Mouse (Mus musculus): ENCODE measurements around the gene Prune1. TPM values are rescaled to one million over a fixed set of nuclear protein-coding genes. Genes with fewer than 3 reads are reported as not detected.
A peak's percentile ranks its signal among the peaks of the same experiment; 100 is the strongest.

Gene Prune1
- total RNA-seq (2012; rRNA removed) (28.5 and 32.4 TPM in 2 replicates), polyA plus RNA-seq (2012; ENCODE audit: insufficient read depth in 1 of 2, insufficient read length in 2 of 2, low read depth in 1 of 2, low replicate concordance in 2 of 2, missing spikeins in 1 of 2) (10 to 100 TPM in 1 of 2 experiments, not detected in 1; 51.8 TPM)

DNA sequence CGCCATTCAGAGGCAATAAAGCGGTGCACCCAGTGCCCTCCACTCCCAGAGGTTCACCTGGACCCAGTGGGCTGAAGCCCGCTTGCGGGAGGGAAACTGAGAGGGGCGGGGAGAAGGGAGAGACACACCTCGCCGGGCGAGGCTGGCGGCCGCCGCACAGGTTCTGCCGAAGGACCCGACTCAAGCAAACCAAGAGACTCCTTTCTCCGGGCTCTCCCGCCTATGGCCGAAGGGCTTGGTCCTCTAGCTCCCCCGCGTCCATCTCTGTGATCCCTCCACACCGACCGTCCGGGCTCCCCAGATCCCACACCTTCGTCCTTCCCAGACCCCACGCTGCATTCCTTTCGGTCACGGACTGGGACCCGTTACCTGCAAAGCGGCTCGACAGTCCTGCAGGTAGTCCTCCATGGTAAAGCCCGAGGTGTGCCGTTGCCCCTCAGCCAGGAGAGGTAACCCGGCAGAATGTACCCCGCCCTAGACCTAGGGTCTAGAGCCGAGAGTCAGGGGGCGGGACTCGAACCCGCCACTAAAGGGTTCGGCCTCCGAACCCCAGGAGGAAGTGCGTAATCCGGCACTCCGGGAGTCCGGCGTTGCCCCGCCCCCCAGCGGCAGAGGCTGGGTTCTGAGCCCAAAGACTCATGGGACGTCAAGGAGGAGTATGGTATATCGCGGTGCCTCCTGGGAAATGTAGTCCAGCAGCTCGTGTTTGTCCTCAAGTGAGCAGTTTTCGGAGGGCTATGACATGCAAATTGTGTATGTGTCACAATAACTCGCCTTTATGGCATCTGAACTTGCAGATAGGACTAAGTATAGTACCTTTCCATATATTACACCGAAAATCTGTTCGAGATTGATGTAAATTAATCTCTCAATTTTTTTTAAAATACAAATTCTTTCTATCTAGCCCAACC is at the start of gene Prune1, which contains the start of gene Mindy1:
Gene Prune1 (minus strand): TSS at position 861 of the 911 bp plus-strand sequence.
Gene Mindy1 (plus strand): TSS at position 130 of the 911 bp plus-strand sequence.
- no peaks in the 10 kb centered on the region for H3K27me3 ChIP-seq (ENCODE audit: control insufficient read depth in 1 of 2, insufficient read depth in 2 of 2, low read length in 2 of 2)
- H3K4me1 ChIP-seq (ENCODE audit: control insufficient read depth in 1 of 2, insufficient read depth in 2 of 2, low read length in 2 of 2): peaks cover 30 to 55% of the 10 kb centered on the region in 2 experiments
- H3K9ac ChIP-seq (ENCODE audit: control insufficient read depth, low read depth, low read length, poor library complexity, severe bottlenecking): peak within 1 kb of the TSS; percentile 80
- H3K4me3 ChIP-seq (ENCODE audit: control insufficient read depth in 1 of 2, insufficient read depth in 1 of 2, low read depth in 2 of 2, low read length in 2 of 2): peak within 1 kb of the TSS; percentile 77 to 86
- peak within 1 kb of the TSS; percentile 89 for H3K27ac ChIP-seq (ENCODE audit: control insufficient read depth, low read depth, low read length)
- H3K79me2 ChIP-seq (ENCODE audit: control insufficient read depth, insufficient read depth, low read length, poor library complexity): peaks cover 39% of the 10 kb centered on the region
- no peaks in the 10 kb centered on the region for H3K9me3 ChIP-seq (replicated peaks; ENCODE audit: insufficient read depth, low read length)
- DNase-seq (ENCODE audit: low read depth, low spot score): peak; percentile 100
- H3K36me3 ChIP-seq (ENCODE audit: control insufficient read depth in 1 of 2, insufficient read depth in 2 of 2, low read length in 2 of 2): peaks cover 0 to 54% of the 10 kb centered on the region in 2 experiments; a peak in 2 of 4 replicates
- peak in 1 of 2 experiments; percentile 83; a peak in 2 of 4 replicates for TF ChIP-seq POLR2A (IDR thresholded peaks at IDR 0.05; ENCODE audit: control insufficient read depth in 1 of 2, insufficient read depth in 1 of 2, low read depth in 1 of 2, low read length in 2 of 2, poor library complexity in 1 of 2)
- peak; percentile 92 for TF ChIP-seq TBP (IDR thresholded peaks at IDR 0.05; ENCODE audit: low read depth, low read length)
- TF ChIP-seq UBTF (IDR thresholded peaks at IDR 0.05; ENCODE audit: borderline replicate concordance, insufficient read depth, low read depth, low read length): no peak

DNA sequence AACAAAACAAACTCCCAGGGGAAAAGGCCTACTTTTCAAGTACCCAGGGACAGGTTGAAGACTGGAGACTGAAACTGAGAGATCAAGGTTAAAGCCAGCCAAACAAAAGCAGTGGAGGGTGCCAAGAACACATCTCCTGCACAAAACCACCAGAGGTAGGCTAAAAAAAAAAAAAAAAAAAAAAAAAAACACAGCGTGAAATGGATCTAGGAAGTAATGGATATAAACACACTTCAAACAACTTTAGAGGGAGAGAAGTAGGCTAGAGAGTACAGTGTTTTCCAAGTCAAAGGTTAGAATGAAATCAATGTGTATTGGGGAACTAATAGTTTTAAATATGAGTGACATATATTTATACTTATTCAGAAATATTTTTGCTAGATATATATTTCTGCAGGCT is 49.7 kb upstream of the Prune1 start:
- peak; percentile 79 for TF ChIP-seq ZNF384 (IDR thresholded peaks at IDR 0.05; ENCODE audit: low read depth, low read length)
- no peak for TF ChIP-seq ZMIZ1 (IDR thresholded peaks at IDR 0.05; ENCODE audit: low read depth, low read length)
- no peak for TF ChIP-seq BHLHE40 (IDR thresholded peaks at IDR 0.05; ENCODE audit: borderline replicate concordance, low read depth, low read length)
- H3K4me1 ChIP-seq (ENCODE audit: control insufficient read depth in 1 of 2, insufficient read depth in 2 of 2, low read length in 2 of 2): peaks cover 9 to 18% of the 10 kb centered on the region in 2 experiments
- H3K79me2 ChIP-seq (ENCODE audit: control insufficient read depth, insufficient read depth, low read length, poor library complexity): no peaks in the 10 kb centered on the region
- no peak for DNase-seq (ENCODE audit: low read depth, low spot score)
- H3K27ac ChIP-seq (ENCODE audit: control insufficient read depth, low read depth, low read length): no peak overlapping the region
- H3K9ac ChIP-seq (ENCODE audit: control insufficient read depth, low read depth, low read length, poor library complexity, severe bottlenecking): no peak overlapping the region
- no peaks in the 10 kb centered on the region for H3K27me3 ChIP-seq (ENCODE audit: control insufficient read depth in 1 of 2, insufficient read depth in 2 of 2, low read length in 2 of 2)
- H3K4me3 ChIP-seq (ENCODE audit: control insufficient read depth in 1 of 2, insufficient read depth in 1 of 2, low read depth in 2 of 2, low read length in 2 of 2): no peak overlapping the region
- H3K36me3 ChIP-seq (ENCODE audit: control insufficient read depth in 1 of 2, insufficient read depth in 2 of 2, low read length in 2 of 2): peaks cover 26 to 87% of the 10 kb centered on the region in 2 experiments
- H3K9me3 ChIP-seq (replicated peaks; ENCODE audit: insufficient read depth, low read length): no peaks in the 10 kb centered on the region

DNA sequence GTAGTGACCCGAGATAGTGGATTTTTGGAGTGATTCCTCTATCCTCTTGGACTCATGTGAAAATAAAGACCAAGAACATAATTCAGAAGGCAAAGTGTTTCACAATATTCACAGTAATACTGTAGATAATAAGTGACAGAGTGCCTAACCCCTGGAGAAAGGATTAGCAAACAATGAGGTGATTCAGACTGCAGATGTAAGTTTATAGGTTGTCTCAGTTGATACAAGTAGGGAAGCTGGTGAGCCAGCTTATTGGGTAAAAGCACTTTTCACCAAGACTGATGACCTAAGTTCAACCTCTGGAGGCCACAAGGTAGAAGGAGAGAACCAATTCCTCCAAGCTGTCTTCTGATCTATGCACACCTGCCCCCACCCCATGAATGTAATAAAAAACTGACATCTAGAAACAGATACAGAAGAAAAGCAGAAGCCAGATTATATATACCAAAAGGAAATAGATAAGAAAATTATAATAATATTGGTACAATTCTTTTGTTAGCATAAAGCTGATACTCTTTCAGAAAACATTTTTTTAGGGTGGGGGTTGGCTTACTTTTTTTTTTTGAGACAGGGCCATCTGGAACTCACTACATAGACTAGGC is 47.0 kb upstream of the Prune1 start:
- H3K4me1 ChIP-seq (ENCODE audit: control insufficient read depth in 1 of 2, insufficient read depth in 2 of 2, low read length in 2 of 2): peaks cover 9 to 18% of the 10 kb centered on the region in 2 experiments
- no peak for TF ChIP-seq ZC3H11A (IDR thresholded peaks at IDR 0.05; ENCODE audit: low read depth, low read length)
- no peak for TF ChIP-seq BHLHE40 (IDR thresholded peaks at IDR 0.05; ENCODE audit: borderline replicate concordance, low read depth, low read length)
- no peak for TF ChIP-seq MYC (IDR thresholded peaks at IDR 0.05; ENCODE audit: low read depth, low read length)
- no peak for TF ChIP-seq ZKSCAN1 (IDR thresholded peaks at IDR 0.05; ENCODE audit: low read depth, low read length)
- TF ChIP-seq MYB (IDR thresholded peaks at IDR 0.05; ENCODE audit: low read depth, low read length): 0 out of 2 replicates have a peak, but pooled peaks have one; percentile 15
- no peak for TF ChIP-seq POLR2AphosphoS5 (IDR thresholded peaks at IDR 0.05; ENCODE audit: borderline replicate concordance, low read depth, low read length)
- TF ChIP-seq ELF1 (IDR thresholded peaks at IDR 0.05; ENCODE audit: low read depth, low read length): no peak
- peak; percentile 89 for TF ChIP-seq ZNF384 (IDR thresholded peaks at IDR 0.05; ENCODE audit: low read depth, low read length)
- TF ChIP-seq USF1 (IDR thresholded peaks at IDR 0.05; ENCODE audit: low read depth, low read length): 0 out of 2 replicates have a peak, but pooled peaks have one; percentile 11
- TF ChIP-seq USF2 (IDR thresholded peaks at IDR 0.05; ENCODE audit: borderline replicate concordance in 1 of 2, insufficient read depth in 1 of 2, low read depth in 1 of 2, low read length in 2 of 2): 0 out of 4 replicates have a peak, but pooled peaks of 1 of the 2 experiments have one; percentile 4
- TF ChIP-seq ETS1 (IDR thresholded peaks at IDR 0.05; ENCODE audit: low read depth, low read length): peak; percentile 63
- peak; percentile 65 for TF ChIP-seq RCOR1 (IDR thresholded peaks at IDR 0.05; ENCODE audit: low read depth, low read length)
- TF ChIP-seq GABPA (IDR thresholded peaks at IDR 0.05; ENCODE audit: low read depth, low read length): no peak
- no peak for TF ChIP-seq CTCF (IDR thresholded peaks at IDR 0.05 in 2 of 3, conservative IDR thresholded peaks at IDR 0.05 in 1 of 3; ENCODE audit: control insufficient read depth in 1 of 3, insufficient read depth in 1 of 3, low read depth in 2 of 3, low read length in 3 of 3, poor library complexity in 1 of 3, severe bottlenecking in 1 of 3)
- no peak for TF ChIP-seq MAFK (IDR thresholded peaks at IDR 0.05; ENCODE audit: borderline replicate concordance, low read depth, low read length)
- TF ChIP-seq MAX (IDR thresholded peaks at IDR 0.05; ENCODE audit: low read length): no peak
- TF ChIP-seq ZMIZ1 (IDR thresholded peaks at IDR 0.05; ENCODE audit: low read depth, low read length): no peak

More for the DNA sequence above, 47.0 kb upstream of the Prune1 start:
- H3K9ac ChIP-seq (ENCODE audit: control insufficient read depth, low read depth, low read length, poor library complexity, severe bottlenecking): no peak overlapping the region
- H3K27me3 ChIP-seq (ENCODE audit: control insufficient read depth in 1 of 2, insufficient read depth in 2 of 2, low read length in 2 of 2): no peaks in the 10 kb centered on the region
- H3K9me3 ChIP-seq (replicated peaks; ENCODE audit: insufficient read depth, low read length): no peaks in the 10 kb centered on the region
- H3K36me3 ChIP-seq (ENCODE audit: control insufficient read depth in 1 of 2, insufficient read depth in 2 of 2, low read length in 2 of 2): peaks cover 26 to 88% of the 10 kb centered on the region in 2 experiments
- peak; percentile 48 for DNase-seq (ENCODE audit: low read depth, low spot score)
- no peak overlapping the region for H3K27ac ChIP-seq (ENCODE audit: control insufficient read depth, low read depth, low read length)
- H3K4me3 ChIP-seq (ENCODE audit: control insufficient read depth in 1 of 2, insufficient read depth in 1 of 2, low read depth in 2 of 2, low read length in 2 of 2): no peak overlapping the region
- no peaks in the 10 kb centered on the region for H3K79me2 ChIP-seq (ENCODE audit: control insufficient read depth, insufficient read depth, low read length, poor library complexity)
